Mouse (Mus musculus): ENCODE measurements around the gene Eri3. TPM values are rescaled to one million over a fixed set of nuclear protein-coding genes. Genes with fewer than 3 reads are reported as not detected.

The Eri3 gene
- 10 to 100 TPM; 50.7 to 58.7 TPM for total RNA-seq (2023)

GRCm38 (mm10) chr4:117550140-117550851 lies at the start of gene Eri3:
TSS of gene Eri3 (plus strand) at chr4:117550365.

GRCm38 (mm10) chr4:117681931-117682461 lies 131.8 kb downstream of the Eri3 start, which contains the start of gene Dmap1:
TSS of gene Dmap1 (minus strand) at chr4:117682273.

Other genes starting within 250 kb of the Eri3 start
- 100 to 1,000 TPM; 171 to 172 TPM for gene Rnf220, start 53.3 kb upstream of the Eri3 start, total RNA-seq (2023)
- 10 to 100 TPM; 26.5 to 32.1 TPM for gene Dmap1, start 131.9 kb downstream of the Eri3 start, total RNA-seq (2023)
- gene Gm12845, start 174.0 kb downstream of the Eri3 start, total RNA-seq (2023): not detected
- gene Klf17, start 215.3 kb downstream of the Eri3 start, total RNA-seq (2023): not detected

All from B cell, adult 67 days (primary cell).